Mouse (Mus musculus) ZHBTc4 (cell line): ENCODE data around the gene Pnlip.

Source experiments
- DNase-seq: peaks from one replicate; pipeline ENCODE4 v3.0.0-alpha.2; 2011; ENCODE audit warnings: low read depth, low spot score

The Pnlip gene

GRCm38 (mm10) chr19:58652198-58652597 lies at the start of gene Pnlip:
Gene Pnlip (plus strand): TSS chr19:58652498.
- DNase-seq = no peak

GRCm38 (mm10) chr19:58609716-58610115 lies 42.6 kb upstream of the Pnlip start:
- no peak for DNase-seq

- DNase-seq = no peak
Observed at GRCm38 (mm10) chr19:58612745-58613144, 39.6 kb upstream of the Pnlip start.

GRCm38 (mm10) chr19:58616606-58617005 lies 35.7 kb upstream of the Pnlip start:
- DNase-seq = no peak

GRCm38 (mm10) chr19:58620661-58621060 lies 31.6 kb upstream of the Pnlip start:
- DNase-seq = no peak

GRCm38 (mm10) chr19:58621646-58622045 lies 30.7 kb upstream of the Pnlip start:
- no peak for DNase-seq

GRCm38 (mm10) chr19:58624799-58625198 lies 27.5 kb upstream of the Pnlip start:
- DNase-seq = no peak

- no peak for DNase-seq
Observed at GRCm38 (mm10) chr19:58625254-58625947, 26.9 kb upstream of the Pnlip start.

GRCm38 (mm10) chr19:58627406-58628337 lies 24.6 kb upstream of the Pnlip start:
- peak; percentile 60 for DNase-seq

- no peak for DNase-seq
Observed at GRCm38 (mm10) chr19:58629351-58629773, 22.9 kb upstream of the Pnlip start.

- DNase-seq = no peak
Observed at GRCm38 (mm10) chr19:58650036-58650435, 2.3 kb upstream of the Pnlip start.

GRCm38 (mm10) chr19:58662098-58662497 lies 9.8 kb downstream of the Pnlip start:
- peak; percentile 10 for DNase-seq

GRCm38 (mm10) chr19:58663317-58663716 lies 11.0 kb downstream of the Pnlip start:
- no peak for DNase-seq

GRCm38 (mm10) chr19:58664901-58665300 lies 12.6 kb downstream of the Pnlip start:
- no peak for DNase-seq

- DNase-seq = no peak
Observed at GRCm38 (mm10) chr19:58674644-58675043, 22.3 kb downstream of the Pnlip start.

- DNase-seq = no peak
Observed at GRCm38 (mm10) chr19:58677117-58677516, 24.8 kb downstream of the Pnlip start.

GRCm38 (mm10) chr19:58688933-58689332 lies 36.6 kb downstream of the Pnlip start:
- no peak for DNase-seq

- no peak for DNase-seq
Observed at GRCm38 (mm10) chr19:58695314-58695713, 43.0 kb downstream of the Pnlip start.

GRCm38 (mm10) chr19:58696235-58696634 lies 43.9 kb downstream of the Pnlip start:
- no peak for DNase-seq

GRCm38 (mm10) chr19:58704556-58704955 lies 52.3 kb downstream of the Pnlip start:
- DNase-seq = no peak

GRCm38 (mm10) chr19:58708611-58709010 lies 56.3 kb downstream of the Pnlip start:
- no peak for DNase-seq

GRCm38 (mm10) chr19:58717925-58718324 lies 65.6 kb downstream of the Pnlip start:
- DNase-seq = no peak

GRCm38 (mm10) chr19:58720439-58720838 lies 68.1 kb downstream of the Pnlip start:
- DNase-seq = no peak
